Mouse (Mus musculus) yolk sac, embryonic 10.5 days (tissue): ENCODE measurements around the gene Spred2.
"Not testable (repeated sequence)": the region's sequence is repeated elsewhere in the genome, so short reads cannot be mapped to it uniquely, and the experiment has no call there.

ENCODE experiments used
- DNase-seq: peaks from one replicate; pipeline ENCODE4 v3.0.0-alpha.2; 2017; ENCODE audit warnings: low spot score

Spred2 gene

DNA sequence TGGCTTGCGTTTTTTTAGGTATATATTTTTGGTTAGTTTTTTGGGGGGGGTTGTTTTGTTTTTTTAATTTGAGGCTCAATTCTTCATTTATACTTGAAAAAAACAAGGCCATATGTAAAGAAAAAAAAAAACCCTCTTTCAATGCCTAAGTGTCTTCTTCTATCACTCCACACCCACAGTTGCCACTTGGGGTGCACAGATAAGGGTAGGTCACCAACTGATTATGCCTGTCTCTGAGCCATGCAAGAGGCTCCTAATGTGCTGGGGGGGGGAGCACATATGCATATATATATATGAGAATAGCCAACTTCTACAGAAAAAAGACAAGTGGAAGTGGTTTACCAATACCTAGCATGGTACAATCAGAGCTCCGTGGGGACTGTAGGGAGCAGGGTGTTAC is 98.3 kb downstream of the Spred2 start:
- no peak for DNase-seq

DNA sequence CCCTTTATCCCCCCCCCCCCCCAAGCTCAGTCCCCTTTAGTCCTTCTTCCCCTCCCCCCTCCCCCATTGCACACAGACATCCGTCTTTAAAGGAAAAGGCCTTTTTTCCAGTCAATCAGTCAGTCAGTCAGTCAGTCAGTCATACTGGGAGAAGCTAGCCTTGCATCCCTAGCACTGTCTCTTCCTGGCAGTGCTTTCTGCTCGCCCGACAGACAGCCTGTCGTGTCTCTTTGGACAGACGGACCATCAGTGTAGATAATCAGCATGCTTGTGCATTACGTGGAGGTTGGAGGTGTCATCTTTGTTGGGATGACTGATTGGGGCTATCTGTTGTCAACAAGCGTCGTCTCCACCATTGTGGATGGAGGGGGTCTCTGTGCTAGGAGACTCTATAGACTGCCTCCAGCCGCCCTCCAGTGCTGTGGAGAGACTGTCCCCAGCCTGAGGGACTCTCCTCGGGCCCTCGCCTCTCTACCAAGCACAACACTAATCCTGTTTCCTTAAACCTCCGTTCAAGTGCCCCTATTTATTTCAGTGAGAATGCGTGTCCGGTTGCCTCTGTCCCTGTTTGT is 98.8 kb downstream of the Spred2 start:
- no peak for DNase-seq

GRCm38 (mm10) chr11:20025899-20026298 is 101.7 kb downstream of the Spred2 start:
- no peak for DNase-seq

GRCm38 (mm10) chr11:20027719-20028118 is 103.5 kb downstream of the Spred2 start:
- DNase-seq = no peak

DNA sequence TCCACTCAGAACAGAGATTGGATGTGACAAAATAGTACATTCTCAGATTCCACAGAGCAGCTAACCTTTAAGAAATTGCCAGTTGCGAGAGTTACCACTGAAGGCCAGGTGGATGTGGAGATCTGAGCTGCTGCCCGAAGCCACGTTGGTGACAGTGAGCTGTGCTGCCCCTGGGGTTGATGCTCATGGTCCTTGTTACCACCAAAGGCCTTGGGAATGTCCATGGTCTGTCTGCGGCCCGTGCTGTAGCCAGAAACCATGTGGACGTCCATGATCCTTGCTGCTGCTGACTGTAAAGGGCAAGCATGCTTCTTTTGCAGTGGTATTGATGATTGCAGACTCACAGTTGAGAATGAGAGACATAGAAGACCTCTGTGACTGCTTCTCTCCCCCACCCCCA is 104.2 kb downstream of the Spred2 start:
- DNase-seq = no peak

DNA sequence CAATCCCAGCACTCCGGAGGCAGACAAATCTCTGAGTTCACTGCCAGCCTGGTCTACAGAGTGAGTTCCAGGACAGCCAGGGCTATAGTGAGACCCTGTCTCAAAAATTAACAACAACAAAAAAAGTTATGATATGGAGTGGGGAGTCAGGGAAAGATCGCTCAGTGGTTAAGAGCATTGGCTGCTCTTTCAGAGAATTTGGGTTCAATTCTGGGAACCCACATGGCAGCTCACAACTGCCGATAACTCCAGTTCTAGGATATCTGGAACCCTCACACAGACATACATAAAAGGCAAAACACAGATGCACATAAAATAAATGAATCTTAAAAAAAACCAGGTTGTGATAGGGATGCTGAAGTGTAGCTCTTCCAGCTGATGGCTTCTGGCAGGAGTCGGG is 104.8 kb downstream of the Spred2 start:
- no peak for DNase-seq

DNA sequence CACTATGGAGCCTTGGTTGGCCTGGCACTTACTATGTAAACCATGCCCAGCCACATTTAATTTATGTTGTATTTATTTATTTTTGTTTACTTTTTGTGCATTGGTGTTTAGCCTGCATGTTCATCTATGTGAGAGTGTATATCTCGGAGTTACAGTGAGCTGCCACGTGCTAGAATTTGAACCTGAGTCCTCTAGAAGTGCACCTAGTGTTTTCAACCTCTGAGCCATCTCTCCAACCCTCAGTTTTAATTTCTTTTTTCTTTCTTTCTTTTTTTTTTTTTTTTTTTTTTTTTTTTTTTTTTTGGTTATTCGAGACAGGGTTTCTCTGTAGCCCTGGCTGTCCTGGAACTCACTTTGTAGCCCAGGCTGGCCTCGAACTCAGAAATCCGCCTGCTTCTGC is 106.8 kb downstream of the Spred2 start:
- DNase-seq = not testable (repeated sequence)

GRCm38 (mm10) chr11:20031536-20031935 is 107.4 kb downstream of the Spred2 start:
- DNase-seq = no peak

DNA sequence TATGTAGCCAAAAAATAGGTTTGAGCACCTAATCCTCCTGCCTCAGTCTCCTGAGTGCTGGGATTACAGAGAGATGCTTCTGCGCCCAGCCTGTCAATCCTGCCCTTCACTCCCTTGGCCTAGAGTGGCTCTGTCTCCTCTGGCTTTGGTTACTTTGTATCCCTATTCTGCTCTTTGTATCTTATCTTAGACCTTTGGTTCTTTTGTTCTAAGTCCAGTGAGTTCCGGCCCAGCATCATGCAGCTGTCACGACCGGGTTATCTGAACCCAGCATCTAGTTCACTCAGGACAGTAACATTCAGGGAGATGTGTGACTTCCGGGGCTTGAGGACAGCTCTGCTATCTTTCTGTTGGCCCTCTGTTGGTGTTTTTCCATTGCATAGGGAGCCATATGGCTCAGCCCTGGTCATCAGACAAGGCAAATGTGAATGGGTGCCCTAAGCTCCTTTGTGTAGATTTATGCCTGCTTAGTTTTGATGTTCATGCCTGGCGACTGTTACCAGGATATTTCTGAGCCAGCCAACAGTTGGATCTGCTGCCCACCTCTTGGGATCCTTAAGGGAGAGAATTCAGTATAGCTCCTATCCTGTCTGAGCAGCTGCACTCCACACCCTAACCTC is 109.5 kb downstream of the Spred2 start:
- DNase-seq = no peak

DNA sequence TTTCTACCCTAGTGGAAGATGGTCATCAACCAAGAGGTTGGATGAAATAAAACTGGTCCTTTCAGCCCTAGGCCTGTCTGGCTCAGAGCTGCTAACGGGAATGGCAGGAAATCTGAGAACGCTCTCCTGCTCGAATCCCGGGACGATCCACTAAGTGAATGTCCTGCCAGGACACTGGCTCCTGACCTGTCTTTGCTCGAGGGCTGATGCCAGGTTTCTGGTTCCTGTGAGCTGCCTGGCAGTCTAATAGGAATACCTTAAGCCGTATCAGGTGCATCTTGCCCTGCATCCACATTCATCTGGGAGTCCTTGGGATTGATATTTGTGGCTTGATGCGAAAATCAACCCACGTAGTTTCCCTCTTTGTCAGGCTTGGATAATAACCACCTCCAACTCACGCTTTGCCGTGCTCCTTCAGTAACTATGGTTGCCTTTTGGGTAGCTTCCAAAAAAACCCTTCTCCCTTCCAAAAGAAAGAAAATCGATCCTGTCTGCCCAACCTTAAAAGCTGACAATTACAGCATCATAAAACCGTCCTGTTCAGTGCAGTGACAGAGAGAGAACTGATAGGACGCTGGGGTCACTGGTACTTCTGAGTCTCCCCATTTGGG is 110.3 kb downstream of the Spred2 start:
- DNase-seq = no peak

DNA sequence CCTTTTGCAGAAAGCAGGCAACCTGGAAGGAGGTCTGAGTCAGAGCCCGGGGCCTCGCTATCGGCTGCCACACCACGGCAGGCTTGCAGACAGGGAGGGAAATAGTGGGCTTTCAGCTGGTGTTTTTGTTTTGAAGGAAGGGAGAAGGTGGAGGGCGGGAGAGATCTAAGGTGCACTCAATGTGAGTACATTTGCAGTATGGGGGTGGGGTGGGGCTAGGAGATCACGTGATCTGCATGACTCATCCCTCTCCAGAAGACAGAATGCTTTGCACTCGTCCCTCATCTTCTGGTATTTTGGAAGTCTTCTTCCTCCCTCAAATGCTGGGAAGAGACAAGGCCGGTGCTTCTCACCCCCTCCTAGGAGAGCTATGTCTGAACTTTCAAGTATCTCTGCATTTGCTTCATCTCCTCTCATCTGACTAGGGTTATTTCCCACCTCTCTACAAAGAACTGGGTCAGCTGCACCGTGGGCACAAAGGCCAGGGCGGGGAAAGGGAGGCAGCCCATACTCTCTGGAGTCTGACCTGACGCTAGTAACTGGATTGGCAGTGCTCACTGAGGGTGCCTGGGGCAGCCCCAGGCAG is 111.3 kb downstream of the Spred2 start:
- DNase-seq = no peak

DNA sequence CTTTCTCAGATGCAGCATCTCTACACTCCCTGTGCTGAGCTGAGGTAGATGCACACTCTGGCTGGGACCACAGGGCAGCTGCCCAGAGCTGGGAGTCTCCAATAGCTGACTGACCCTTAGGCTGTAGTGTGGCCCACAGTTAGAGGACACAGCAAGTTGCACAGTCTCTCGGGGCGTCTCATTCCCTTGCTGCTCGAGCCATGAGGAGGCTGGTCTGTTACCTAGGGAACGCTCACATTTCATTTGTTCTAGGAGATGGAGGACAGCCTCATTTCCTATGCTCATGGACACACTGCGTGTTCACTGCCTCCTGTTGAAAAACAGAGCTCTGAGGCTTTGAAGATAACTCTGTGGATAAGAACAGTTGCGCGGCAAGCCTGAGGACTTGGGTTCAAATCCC is 111.8 kb downstream of the Spred2 start:
- DNase-seq = no peak

- no peak for DNase-seq
These were observed 113.6 kb downstream of the Spred2 start for GRCm38 (mm10) chr11:20037739-20038138.

GRCm38 (mm10) chr11:20038723-20039122 is 114.5 kb downstream of the Spred2 start:
- no peak for DNase-seq

- no peak for DNase-seq
These were observed 117.2 kb downstream of the Spred2 start for GRCm38 (mm10) chr11:20041164-20041920.

DNA sequence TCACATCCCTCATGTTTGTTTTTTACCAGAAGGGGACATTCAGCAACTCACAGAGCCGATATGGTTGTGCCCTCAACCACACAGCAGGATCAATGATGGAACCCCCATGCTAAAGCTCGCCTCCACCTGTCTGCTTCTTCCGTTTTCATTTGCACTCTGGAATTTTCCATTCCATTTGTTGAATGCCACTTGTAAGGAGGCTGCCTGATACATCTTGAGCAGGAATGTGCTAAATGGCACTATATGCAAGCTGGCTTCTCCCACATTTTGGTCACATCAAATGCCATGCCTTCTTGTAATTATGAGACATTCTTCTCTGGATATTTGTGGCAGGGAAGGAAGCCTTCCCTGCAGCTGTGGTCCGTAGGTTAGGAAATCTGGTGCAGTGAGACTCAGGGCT is 117.9 kb downstream of the Spred2 start:
- no peak for DNase-seq

GRCm38 (mm10) chr11:20043256-20043655 is 119.1 kb downstream of the Spred2 start:
- no peak for DNase-seq

DNA sequence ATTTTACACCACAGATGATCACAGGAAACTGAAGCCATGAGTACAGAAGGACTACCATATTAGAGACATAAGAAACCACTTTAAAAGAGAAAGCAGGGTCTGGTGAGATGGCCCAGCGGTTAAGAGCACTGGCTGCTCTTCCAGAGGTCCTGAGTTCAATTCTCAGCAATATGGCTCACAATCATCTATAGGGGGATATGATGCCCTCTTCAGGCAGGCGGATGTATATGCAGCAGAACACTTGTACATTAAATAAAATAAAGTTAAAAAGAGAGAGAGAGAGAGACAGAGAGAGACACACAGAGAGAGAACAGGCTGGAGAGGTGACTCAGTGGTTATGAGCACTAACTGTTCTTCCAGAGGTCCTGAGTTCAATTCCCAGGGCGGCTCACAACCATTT is 121.4 kb downstream of the Spred2 start:
- no peak for DNase-seq

GRCm38 (mm10) chr11:20052814-20053536 is 128.8 kb downstream of the Spred2 start:
- peak; percentile 9 for DNase-seq

DNA sequence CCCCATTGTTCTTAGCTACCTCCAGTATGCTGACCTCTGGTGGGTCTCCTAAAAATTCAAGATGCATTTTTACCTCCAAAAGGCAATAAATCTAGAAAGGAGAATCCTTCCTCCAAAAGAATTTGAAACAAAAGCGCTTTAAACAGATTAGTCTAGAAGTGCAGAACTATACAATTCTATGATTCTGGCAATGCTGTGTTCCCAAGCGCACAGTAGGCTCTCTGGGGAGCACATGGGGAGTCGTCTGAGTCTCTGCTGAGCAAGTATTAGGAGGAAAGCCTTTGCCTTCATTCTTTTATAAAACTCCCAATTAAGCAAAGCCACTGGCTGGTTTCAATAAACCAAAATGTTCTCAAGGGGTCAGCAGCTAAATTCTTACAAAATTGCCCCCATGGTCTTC is 129.8 kb downstream of the Spred2 start:
- no peak for DNase-seq

GRCm38 (mm10) chr11:20054617-20055016 is 130.4 kb downstream of the Spred2 start:
- no peak for DNase-seq

GRCm38 (mm10) chr11:20056168-20056567 is 132.0 kb downstream of the Spred2 start:
- no peak for DNase-seq
